Mouse (Mus musculus) cerebellum, adult 2 months (tissue): ENCODE data around the gene Olfr536.

Experiments
- CTCF ChIP-seq: fragments of 200-500 bp; IDR thresholded peaks from 2 replicates; pipeline ENCODE4 v1.5.1; 2011; ENCODE audit warnings: low read depth, mild to moderate bottlenecking, control low read depth, low read length, moderate library complexity, borderline replicate concordance; ENCODE audit not compliant: insufficient read depth
- POLR2A ChIP-seq: fragments of 200-500 bp; IDR thresholded peaks from 2 replicates; pipeline ENCODE4 v1.6.1; 2011; ENCODE audit warnings: low read length, control low read depth, borderline replicate concordance; ENCODE audit not compliant: insufficient read depth

- no peak for TF ChIP-seq CTCF
- TF ChIP-seq POLR2A, result no peak
These were observed 32.5 kb upstream of the Olfr536 start for GRCm38 (mm10) chr7:140539746-140540145.
